Mouse (Mus musculus) neural tube, embryonic 10.5 days (tissue): ENCODE results near the gene Hoxa4.

Experiments used
- DNase-seq: peaks from one replicate; pipeline ENCODE4 v3.0.0-alpha.2; 2017; ENCODE audit warnings: low spot score; ENCODE audit errors: extremely low spot score

The Hoxa4 gene

GRCm38 (mm10) chr6:52165441-52166370 is 25.8 kb downstream of the Hoxa4 start:
- DNase-seq: peak; percentile 74

GRCm38 (mm10) chr6:52164626-52165440 is 26.7 kb downstream of the Hoxa4 start, which contains the start of gene Hoxa2:
TSS of gene Hoxa2 (minus strand) at chr6:52164831.
- peak; percentile 88 for DNase-seq

GRCm38 (mm10) chr6:52164051-52164625 is 27.4 kb downstream of the Hoxa4 start:
- DNase-seq: peak; percentile 89

GRCm38 (mm10) chr6:52163366-52164031 is 28.1 kb downstream of the Hoxa4 start:
- DNase-seq: peak; percentile 80

- peak; percentile 78 for DNase-seq
Observed at GRCm38 (mm10) chr6:52162611-52163365, 28.8 kb downstream of the Hoxa4 start.

GRCm38 (mm10) chr6:52162093-52162380 is 29.5 kb downstream of the Hoxa4 start:
- DNase-seq: no peak

- DNase-seq: peak; percentile 72
Observed at GRCm38 (mm10) chr6:52161336-52162092, 30.0 kb downstream of the Hoxa4 start.

GRCm38 (mm10) chr6:52160511-52161335 is 30.8 kb downstream of the Hoxa4 start:
- peak; percentile 78 for DNase-seq

GRCm38 (mm10) chr6:52159979-52160378 is 31.6 kb downstream of the Hoxa4 start:
- DNase-seq: peak; percentile 62

- no peak for DNase-seq
Observed at GRCm38 (mm10) chr6:52159164-52159761, 32.3 kb downstream of the Hoxa4 start.

- DNase-seq: peak; percentile 92
Observed at GRCm38 (mm10) chr6:52158276-52159051, 33.1 kb downstream of the Hoxa4 start, which contains the start of gene Hoxa1. TSS of gene Hoxa1 (minus strand) at chr6:52158317.

- peak; percentile 63 for DNase-seq
Observed at GRCm38 (mm10) chr6:52157466-52158275, 33.9 kb downstream of the Hoxa4 start.

- DNase-seq: peak; percentile 48
Observed at GRCm38 (mm10) chr6:52156551-52157200, 34.9 kb downstream of the Hoxa4 start.

GRCm38 (mm10) chr6:52155471-52155870 is 36.1 kb downstream of the Hoxa4 start:
- DNase-seq: no peak

GRCm38 (mm10) chr6:52154044-52154443 is 37.5 kb downstream of the Hoxa4 start:
- DNase-seq: no peak

GRCm38 (mm10) chr6:52153270-52153669 is 38.3 kb downstream of the Hoxa4 start:
- DNase-seq: peak; percentile 33
